Mouse (Mus musculus) embryo, embryonic 11.5 days (tissue): ENCODE data around the gene B430306N03Rik.
"Not testable (repeated sequence)": the region's sequence is repeated elsewhere in the genome, so short reads cannot be mapped to it uniquely, and the experiment has no call there.

Source experiments
- DNase-seq: peaks from one replicate; pipeline ENCODE4 v3.0.0-alpha.2; 2012; ENCODE audit warnings: low read depth, low spot score

B430306N03Rik gene

DNA sequence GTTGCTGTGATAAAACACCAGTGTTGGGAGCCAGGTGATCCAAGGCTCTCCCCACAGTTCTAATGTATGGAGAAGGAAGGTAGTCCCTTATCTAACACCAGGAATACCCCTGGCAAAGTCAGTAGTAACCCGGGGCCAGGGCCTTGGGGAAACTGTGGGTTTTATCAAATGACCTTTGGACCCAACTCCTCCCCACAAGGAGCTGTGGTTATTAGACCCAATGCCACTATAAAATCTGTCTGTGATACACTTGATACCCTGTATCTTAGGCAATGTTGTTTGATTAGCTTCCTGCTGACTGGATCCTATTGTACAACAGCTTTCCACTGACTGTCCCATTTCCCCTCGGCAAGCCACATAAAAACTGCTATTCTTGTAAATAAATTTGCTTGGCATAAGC, 3.8 kb upstream of the B430306N03Rik start:
- DNase-seq: no peak

DNA sequence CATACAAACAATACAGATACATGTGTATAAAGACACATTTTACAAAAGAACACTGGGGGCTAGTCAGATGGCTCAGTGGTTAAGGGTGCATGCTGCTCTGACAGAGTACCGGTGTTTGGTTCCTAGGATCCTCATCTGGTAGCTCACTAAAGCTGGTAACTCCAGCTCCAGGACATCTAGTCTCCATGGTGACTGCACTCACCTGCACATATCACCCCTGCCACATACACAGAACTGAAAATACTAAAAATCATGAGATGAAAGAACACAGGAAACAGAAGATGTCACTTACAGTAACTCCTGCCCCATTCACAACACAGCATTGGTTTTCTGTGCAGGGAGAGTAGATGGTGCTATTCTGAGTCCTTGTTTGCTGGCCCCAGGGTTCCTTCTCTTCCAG, 2.7 kb downstream of the B430306N03Rik start:
- DNase-seq: no peak

DNA sequence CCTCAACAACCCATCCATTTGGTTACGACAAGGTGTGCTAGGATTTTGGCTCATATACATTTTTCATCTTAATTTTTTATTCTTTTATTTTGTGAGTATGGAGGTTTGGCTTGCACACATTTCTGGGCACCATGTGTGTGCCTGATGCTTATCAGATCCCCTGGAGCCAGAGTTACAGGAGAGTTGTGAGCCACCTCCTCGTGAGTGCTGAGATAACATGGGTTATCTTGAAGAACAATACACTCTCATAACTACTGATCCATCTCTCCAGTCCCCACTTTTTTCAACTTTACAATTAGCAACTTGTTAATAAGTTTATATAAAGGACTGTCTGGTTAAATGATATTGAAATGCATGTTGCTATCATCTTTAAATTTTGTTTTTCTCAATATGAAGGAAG, 5.3 kb downstream of the B430306N03Rik start:
- no peak for DNase-seq

DNA sequence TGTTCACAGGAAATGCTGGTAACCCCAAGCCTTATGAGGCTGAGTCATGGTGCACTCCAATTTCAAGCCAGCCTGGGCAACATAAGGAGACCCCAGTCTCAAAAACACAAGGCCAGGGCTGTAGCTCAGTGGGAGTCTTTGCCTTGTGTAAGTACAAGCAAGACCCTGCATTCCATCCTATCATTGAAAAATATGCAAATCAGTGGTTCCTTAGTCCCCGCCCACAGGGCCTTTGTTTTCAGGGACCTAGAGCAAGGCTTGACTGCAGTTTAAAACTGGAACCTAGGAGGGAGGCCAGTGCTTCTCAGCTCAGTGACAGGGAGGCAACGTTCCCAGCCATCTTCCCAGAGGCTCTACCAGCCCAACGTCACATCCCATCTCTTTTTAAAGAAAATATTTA, 7.3 kb downstream of the B430306N03Rik start:
- no peak for DNase-seq

DNA sequence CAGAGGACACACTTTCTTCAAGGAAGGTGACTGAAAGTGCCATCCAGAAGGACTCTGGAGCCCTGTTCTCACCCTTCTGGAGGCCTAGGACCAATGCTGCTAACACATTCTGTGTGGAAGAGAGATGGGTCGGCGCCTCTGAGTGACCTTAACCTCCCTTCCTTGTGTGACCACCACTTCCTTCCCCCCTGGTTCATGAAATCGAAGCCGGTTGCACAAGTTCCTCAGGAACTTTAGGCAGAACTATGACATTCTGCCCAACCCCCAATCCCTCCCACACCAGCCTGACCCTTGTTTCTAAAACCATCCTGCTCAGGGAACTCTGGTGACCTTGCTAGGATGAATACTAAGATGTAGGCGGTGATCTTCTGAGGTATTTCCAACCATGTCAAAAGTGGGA, 8.3 kb downstream of the B430306N03Rik start:
- DNase-seq: no peak

DNA sequence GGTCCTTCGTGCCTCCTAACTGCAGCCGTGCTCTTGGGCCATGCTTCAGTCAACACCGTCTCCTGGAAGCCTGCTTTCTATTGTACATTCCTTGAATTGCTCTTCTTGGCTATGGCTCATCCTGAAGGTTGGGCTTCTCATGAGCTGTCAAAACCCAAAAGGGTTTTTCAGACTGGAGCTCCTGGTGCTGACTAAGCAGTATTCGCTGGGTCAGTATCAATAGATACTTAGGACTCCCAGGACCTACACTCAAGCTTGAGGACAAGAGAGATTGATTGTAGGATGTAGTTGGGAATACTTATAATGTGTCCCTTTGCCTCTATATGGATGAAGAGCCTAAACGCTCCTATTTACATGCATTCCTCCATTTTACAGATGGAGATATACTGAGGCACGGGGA, 9.2 kb downstream of the B430306N03Rik start:
- no peak for DNase-seq

DNA sequence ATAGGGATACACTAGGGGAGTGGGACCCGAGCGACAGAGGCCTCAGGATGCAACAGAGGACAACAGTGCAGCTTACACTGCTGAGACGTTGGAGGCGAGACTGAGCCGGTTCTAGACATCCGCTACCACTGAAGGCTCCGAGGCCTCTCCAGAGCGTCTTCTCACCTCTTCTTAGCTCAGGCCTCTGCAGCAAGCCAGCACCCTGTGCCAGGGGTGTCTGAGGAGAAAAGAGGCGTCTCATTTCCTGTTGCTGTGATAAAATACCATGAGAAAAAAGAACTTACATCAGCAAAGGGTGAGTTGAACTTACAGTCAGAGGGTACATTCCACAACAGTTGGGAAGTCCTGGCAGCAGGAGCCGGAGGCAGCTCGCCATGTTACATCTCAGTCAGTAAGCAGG, 9.7 kb downstream of the B430306N03Rik start:
- no peak for DNase-seq

DNA sequence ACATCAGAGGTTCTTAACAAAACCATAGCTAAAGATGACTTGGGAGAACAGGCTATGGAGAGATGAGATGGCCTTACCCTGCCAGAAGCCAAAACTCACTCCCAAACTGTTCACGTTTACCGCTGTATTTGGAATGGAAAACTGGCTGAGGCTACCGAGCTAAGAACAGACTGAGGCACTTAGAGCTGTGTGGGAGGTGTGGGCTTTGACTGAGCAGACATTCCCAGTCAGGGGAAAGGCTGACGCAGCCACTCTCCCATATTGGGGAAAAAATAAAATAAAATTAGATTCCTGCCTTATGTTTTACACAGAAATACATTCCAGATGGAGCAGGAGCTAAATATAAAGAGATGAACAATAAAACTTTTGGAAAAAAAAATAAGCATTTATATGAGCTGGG, 10.7 kb downstream of the B430306N03Rik start:
- DNase-seq: no peak

DNA sequence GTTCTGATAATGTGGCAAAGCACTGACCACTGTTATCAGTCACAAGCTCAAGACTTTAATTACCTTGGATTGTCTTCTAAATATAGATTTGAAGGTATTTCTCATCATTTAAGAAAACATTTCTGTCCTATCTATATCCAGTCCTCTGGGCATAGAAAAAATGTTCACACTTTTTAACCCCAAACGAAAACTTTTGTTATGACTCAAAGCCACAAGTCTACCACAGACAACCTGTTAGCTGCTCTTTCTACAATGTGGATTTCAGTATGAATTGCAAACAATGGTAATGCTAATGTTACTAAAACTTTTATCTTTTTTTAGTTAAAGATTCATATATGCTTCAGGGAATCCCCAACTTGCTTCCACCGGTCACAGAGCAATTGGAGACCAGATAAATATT, 16.6 kb downstream of the B430306N03Rik start:
- no peak for DNase-seq

DNA sequence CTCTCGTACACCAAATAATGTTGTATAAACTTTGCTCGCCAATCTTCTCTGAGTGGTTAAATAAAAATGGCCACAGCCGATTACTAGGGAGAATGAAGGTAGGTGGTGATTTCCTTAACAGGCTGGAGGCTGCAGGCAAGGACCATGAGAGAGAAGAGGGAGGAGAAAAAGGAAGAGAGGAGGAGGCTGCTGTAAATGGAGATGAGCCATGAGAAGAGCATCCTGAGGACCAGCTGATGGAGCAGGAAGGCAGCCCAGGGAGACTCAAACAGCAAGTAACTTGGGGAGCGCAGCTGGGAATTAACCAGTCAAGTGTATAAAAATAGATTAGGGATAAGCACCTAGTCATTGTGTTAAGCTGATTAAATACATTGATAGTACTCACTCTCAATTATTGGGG, 18.2 kb downstream of the B430306N03Rik start:
- no peak for DNase-seq

DNA sequence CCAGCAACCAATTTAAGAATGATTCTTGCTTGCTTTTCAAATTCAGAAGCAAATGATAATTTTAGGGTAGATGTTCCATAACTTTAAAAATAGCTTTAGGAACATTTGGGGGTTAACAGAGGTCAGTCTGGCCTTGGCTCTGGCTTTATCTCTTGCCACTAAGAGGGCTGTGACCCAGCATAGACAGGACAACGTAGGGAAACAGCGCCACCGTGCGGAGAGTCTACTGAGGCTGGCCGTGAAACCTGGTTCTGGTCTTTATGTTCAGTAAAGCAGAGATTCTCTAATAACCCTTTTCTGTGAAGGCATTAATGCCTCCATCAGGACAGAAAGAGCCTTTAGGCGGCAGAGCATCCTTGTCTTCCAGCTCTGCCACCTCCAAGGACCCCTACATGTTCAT, 20.9 kb downstream of the B430306N03Rik start:
- peak; percentile 56 for DNase-seq

DNA sequence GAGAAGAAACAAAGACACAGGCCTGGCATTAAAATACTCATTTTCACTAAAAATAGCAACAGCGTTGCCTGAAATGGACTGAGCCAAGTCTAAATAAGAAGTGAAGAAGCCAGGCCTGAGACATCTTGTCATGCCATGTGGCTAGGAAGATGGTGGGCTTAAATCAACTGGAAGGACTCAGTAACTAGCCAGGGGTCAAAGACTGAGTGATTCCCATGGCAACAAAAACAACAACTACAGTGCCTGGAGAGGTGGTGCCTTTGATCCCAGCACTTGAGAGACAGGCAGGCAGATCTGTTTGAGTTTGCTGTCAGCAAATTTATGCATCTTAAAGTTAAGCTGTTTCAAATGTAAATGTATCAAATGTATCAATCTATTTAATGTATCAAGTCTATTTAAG, 24.3 kb downstream of the B430306N03Rik start:
- no peak for DNase-seq

DNA sequence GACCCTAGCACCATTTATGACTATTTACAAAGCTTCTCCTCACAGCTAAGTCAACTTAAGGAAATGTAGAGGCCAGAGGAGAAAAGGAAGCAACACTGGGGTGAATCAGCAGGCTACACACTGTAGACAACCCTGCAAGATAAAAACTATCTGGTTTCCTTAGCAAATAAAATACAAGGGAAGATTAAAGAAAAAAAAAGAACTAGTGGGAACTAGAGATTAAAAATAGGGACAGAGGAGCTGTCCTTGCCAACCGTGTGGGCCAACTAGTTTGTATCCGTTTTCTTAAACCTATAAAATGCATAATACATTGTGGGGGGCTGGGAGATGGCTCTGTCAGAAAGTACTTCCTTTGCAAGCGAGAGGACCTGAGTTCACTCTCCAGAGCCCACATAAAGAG, 26.0 kb downstream of the B430306N03Rik start:
- DNase-seq: no peak

DNA sequence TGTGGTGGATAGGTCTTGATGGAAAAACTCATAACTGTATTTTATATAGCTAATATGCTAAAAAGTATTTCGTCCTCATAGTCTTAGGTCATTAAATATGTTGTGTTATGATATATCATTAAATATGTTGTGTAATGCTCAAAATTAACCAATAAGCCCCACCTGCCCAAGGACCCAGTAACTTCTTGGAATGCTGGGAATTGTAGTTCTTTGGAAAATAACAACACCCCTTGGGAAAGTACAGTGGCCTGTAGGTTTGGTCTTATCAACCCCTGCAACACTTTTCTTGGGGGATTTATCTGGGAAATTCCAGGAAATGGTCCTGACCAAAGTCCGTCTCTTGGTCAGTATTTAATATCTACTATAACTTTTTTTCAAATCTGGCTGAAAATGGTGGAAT, 27.1 kb downstream of the B430306N03Rik start:
- no peak for DNase-seq

DNA sequence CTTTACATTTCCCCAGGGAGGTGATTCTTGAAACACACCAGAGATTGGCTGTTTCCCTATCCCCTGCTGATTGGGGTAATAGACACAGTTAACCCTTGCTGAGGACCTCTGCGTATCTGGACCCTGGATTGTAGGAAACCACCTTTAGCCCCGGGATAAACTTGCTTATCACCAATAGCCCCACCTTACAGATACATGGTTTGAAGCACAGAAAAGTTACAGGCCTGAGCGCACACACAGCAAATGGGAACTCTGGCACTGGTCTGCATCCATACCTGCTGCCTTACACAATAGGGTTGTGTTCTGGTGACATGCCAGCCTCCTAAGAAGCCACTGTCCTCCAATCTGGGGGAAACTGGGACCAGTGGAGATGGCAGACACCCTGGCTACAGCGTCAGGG, 29.9 kb downstream of the B430306N03Rik start:
- DNase-seq: no peak

DNA sequence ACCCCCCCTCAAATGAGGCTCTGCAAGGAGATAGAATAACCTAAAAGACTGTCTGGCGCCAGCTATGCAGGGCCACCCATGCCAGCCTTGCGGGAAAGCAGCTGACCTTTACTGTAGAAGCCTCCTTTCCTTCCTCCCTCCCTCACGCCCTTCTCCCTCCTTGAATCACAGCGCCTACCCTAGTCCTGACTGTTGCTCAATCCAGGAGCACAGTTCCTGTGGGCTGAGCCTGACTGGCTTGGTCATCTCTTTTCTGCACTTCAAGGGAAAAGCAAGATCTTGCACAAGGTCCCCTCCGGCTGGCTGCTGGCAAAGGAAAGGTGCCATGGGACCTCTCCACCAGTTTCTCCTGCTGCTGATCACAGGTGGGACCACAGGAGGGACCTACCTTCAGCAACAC, 30.3 kb downstream of the B430306N03Rik start, which contains the start of gene Trem2:
Gene Trem2, plus strand, starts transcription at position 171 of the 400 bp plus-strand sequence.
- no peak for DNase-seq

DNA sequence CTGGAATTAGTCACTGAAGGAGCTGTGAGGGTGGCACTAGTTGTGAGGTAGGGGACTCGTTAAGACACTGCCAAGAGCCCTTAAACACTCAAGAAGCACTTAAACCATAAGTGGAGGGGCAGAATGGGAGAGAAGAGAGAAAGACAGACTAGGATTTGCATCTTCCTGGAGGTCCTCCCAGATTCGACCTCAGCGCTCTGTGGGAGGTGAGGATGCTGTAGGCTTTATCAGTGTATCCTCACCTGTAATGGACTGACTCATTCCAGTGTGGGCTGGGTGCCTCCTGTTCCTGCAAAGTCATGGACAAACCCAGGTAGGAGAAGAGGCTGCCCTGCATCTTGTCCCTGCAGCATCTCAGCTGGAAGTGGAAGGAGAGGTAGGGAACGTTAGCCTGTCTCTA, 30.9 kb downstream of the B430306N03Rik start:
- DNase-seq: no peak

DNA sequence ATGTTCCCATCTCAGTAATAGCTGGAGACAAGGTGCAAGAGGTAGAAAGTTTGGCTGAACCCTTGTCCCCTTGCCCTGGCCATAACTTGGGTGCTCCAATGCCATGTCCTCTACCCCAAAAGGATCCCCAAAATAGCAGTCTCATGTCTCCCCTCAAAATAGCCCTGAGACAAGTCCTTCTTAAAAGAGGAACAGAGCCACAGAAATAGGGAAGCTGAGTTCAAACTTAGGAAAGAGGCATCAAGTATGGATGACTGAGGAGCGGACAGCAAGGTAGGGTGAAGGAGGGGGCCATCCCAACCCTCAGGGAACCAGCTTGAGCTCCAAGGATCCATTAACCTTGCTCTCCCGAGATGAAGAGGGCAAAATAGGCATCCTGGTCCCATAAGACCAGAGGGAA, 31.3 kb downstream of the B430306N03Rik start:
- DNase-seq: no peak

DNA sequence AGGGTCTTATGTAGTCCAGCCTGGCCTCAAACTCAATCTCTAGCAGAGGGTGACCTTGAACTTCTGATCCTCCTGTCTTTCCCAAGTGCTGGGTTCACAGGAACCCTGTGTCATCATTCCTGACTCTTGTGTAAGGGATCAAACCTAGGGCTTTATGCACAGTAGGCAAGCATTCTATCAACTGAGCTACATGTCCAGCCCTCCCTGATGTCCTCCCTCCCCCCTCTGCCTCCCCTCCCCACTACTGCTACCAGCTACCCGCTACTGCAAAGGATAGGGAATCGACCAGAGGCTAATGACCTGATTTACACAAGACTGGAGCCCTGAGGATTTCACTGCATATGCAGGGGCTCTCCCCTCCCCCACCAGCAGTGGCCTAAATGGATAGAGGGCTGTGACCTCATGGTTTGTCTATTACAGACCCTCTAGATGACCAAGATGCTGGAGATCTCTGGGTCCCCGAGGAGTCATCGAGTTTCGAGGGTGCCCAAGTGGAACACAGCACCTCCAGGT, 34.8 kb downstream of the B430306N03Rik start:
- DNase-seq: no peak

DNA sequence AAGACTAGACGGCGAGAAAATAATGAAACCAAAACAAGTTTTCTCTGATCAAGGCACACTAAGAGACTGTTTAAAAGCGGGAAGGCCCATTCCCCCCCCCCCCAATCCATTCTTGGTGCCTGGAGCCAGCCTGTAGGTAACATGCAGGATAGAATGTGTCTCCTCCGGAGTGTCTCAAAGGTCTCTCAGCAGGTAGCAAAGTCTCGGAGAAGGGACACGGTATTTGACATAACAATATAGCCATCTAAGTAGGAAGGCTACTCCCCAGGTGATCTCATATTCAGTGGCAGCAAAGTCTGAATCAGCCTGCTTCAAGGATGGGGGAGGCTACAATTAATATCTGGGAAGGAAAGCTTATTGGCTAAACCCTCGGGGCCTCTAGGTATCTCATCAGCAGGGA, 37.0 kb downstream of the B430306N03Rik start:
- DNase-seq: not testable (repeated sequence)

DNA sequence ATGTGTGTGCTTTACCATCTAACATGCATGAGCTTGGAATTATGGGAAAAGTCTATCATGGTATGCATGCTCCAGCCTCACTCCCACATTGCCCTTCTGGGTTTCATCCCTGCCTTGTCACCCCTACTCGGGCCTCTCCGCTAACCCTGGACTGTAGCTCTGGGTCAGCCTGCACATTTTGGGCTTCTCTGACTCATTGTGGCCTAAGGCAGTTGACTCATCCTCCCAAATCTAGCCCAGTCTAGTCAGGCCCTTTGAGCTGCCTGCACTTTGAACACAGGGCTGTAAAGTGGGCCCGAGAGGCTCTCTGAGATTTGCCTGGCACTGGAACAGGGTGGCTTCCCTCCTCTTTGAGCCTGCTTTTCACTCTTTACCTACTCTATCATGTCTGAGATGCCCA, 39.9 kb downstream of the B430306N03Rik start:
- DNase-seq: no peak

DNA sequence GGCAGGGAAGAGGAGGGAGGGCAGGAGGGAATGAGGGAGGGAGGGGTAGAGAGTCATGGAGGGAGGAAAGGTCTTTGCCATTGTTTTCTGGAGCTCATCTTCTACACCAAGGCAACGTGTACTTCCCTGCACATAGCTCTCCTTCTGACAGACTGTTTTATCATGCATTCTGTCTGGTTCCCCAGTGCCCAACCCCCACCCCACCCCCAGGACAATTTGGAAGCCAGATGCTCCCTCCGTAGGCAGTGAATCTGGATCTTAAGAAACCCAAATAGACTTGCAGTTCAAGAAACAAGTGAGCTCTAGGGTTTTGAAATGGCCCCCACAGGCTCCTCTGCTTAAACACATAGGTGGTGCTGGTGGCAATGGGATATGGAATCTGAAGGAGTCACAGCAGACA, 42.0 kb downstream of the B430306N03Rik start:
- no peak for DNase-seq

DNA sequence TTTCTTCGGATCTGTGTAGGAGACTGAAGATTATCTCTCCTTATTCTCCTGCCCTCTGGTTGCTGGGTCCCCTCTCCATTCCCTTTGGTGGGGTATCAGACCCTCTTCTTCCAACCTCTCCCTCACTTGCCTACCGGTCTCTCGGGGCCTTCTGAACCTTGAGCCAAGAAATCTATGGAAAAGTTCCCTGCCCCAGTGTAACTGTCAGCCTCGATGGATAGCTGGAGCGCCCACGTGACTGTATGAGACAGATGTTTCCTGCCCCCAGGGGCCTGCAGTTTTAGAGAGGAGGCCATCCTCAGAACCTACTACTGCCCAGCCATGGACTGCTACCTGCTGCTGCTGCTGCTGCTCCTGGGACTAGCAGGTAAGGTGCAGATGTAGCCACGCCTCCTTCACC, 43.7 kb downstream of the B430306N03Rik start, which contains the start of gene Treml1:
Gene Treml1, plus strand, starts transcription at position 301 of the 400 bp plus-strand sequence.
- no peak for DNase-seq

DNA sequence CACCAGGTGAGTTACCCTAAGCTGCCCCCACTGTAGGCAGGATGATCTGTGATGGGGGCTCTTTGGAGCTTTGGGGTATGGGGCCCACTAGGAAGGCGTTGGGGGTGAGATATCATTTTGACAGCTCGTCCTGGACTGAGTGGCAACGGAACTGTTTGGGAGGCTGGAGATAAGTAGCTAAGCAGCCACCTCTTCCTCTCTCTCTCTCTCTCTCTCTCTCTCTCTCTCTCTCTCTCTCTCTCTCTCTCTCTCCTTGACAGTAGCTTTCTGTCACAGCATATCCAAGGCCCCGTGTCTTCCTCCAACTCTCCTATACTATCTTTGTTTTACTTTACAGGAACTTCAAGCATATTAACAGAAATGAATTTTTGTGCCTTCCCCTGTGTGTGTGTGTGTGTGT, 44.5 kb downstream of the B430306N03Rik start:
- no peak for DNase-seq
